Mouse (Mus musculus) limb, embryonic 14.5 days (tissue): ENCODE results near the gene Slc13a5. TPM values are rescaled to one million over a fixed set of nuclear protein-coding genes. Genes with fewer than 3 reads are reported as not detected.

ENCODE experiments used
- ATAC-seq: fragments of 200-750 bp; cut with Nextera tagmentation; 2 replicates; pipeline ENCODE4 v1.8.0; 2017; ENCODE audit warnings: low read depth, moderate number of reproducible peaks, moderate TSS enrichment; ENCODE audit not compliant: low FRiP score
- DNase-seq: peaks from one replicate; pipeline ENCODE4 v3.0.0-alpha.2; 2015; ENCODE audit warnings: low spot score
- H3K27ac ChIP-seq: fragments of 300-500 bp; sonication (generic); replicated peaks from 2 replicates; pipeline ENCODE4 v1.5.1; 2014; ENCODE audit warnings: low read depth, mild to moderate bottlenecking, low read length, moderate library complexity, mixed read lengths
- H3K27me3 ChIP-seq: fragments of 300-500 bp; sonication (generic); 2 replicates; pipeline ENCODE4 v1.6.1; 2014; ENCODE audit warnings: low read length, mixed read lengths; ENCODE audit not compliant: control insufficient read depth, insufficient read depth
- H3K36me3 ChIP-seq: fragments of 300-500 bp; sonication (generic); 2 replicates; pipeline ENCODE4 v1.6.1; 2014; ENCODE audit warnings: mild to moderate bottlenecking, low read length, moderate library complexity, mixed read lengths; ENCODE audit not compliant: control insufficient read depth, insufficient read depth
- H3K4me1 ChIP-seq: fragments of 300-500 bp; sonication (generic); 2 replicates; pipeline ENCODE4 v1.6.1; 2014; ENCODE audit warnings: antibody characterized with exemption, low read length, mixed read lengths; ENCODE audit not compliant: control insufficient read depth, insufficient read depth
- H3K4me2 ChIP-seq: fragments of 300-500 bp; sonication (generic); replicated peaks from 2 replicates; pipeline ENCODE4 v1.6.1; 2014; ENCODE audit warnings: low read depth, mild to moderate bottlenecking, low read length, moderate library complexity; ENCODE audit not compliant: severe bottlenecking
- H3K4me3 ChIP-seq: fragments of 300-500 bp; sonication (generic); replicated peaks from 2 replicates; pipeline ENCODE4 v1.5.1; 2014; ENCODE audit warnings: low read length
- H3K9ac ChIP-seq: fragments of 300-500 bp; sonication (generic); 2 replicates; pipeline ENCODE4 v1.6.1; 2014; ENCODE audit warnings: mild to moderate bottlenecking, low read depth, low read length, moderate library complexity; ENCODE audit not compliant: severe bottlenecking
- H3K9me3 ChIP-seq: fragments of 300-500 bp; sonication (generic); 2 replicates; pipeline ENCODE4 v1.6.1; 2016; ENCODE audit warnings: low read length; ENCODE audit not compliant: control insufficient read depth
- POLR2A ChIP-seq: fragments of 200-500 bp; IDR thresholded peaks from 2 replicates; pipeline ENCODE4 v1.8.0; 2012; ENCODE audit warnings: inconsistent platforms, mild to moderate bottlenecking, moderate library complexity, borderline replicate concordance; ENCODE audit not compliant: insufficient read depth, insufficient read length; ENCODE audit errors: extremely low read depth
- WGBS: fragments of 180-500 bp; shearing (Covaris S2); extraction: QIAGEN DNeasy Blood & Tissue Kit; methylation state at CpG from one replicate; pipeline ENCODE4 v1.1.7; 2014; 5-methylcytosine and 5-hydroxymethylcytosine counted together
- polyA plus RNA-seq, 2 experiments: library from polyadenylated mRNA; depleted of rRNA in 1 of 2; stranded (reverse) in 1 of 2; unstranded in 1 of 2; fragments of >200 nt; fragmentation: Nextera tagmentation in 1 of 2; extraction: Ambion mirVana in 1 of 2; gene quantifications; 2 replicates each; pipeline versions ENCODE4 v1.2.1 to v1.2.3; 2012 to 2014

The Slc13a5 gene
- polyA plus RNA-seq, 2 experiments = 3.0 to 5.6 TPM

GRCm38 (mm10) chr11:72281143-72281851 is 14.3 kb upstream of the Slc13a5 start:
- Histone ChIP-seq H3K4me3 (no peak overlapping the region), H3K9ac (no peak overlapping the region), H3K27me3 (no peaks in the 10 kb centered on the region), H3K9me3 (no peaks in the 10 kb centered on the region), H3K27ac (no peak overlapping the region), H3K36me3 (no peaks in the 10 kb centered on the region), H3K4me2 (no peak overlapping the region), H3K4me1 (no peaks in the 10 kb centered on the region)
- no peak for TF ChIP-seq POLR2A
- WGBS = 84% methylated on average over 5 of the region's 5 CpGs
- DNase-seq (no peak), ATAC-seq (no peak)

- no peaks in the 10 kb centered on the region for H3K9me3 ChIP-seq
- no peak overlapping the region for H3K27ac ChIP-seq
- no peak overlapping the region for H3K9ac ChIP-seq
- H3K4me2 ChIP-seq = no peak overlapping the region
- H3K36me3 ChIP-seq = no peaks in the 10 kb centered on the region
- H3K4me3 ChIP-seq = no peak overlapping the region
- H3K27me3 ChIP-seq = no peaks in the 10 kb centered on the region
- H3K4me1 ChIP-seq = no peaks in the 10 kb centered on the region
- 56% methylated on average over 3 of the region's 3 CpGs for WGBS
- DNase-seq = no peak
- TF ChIP-seq POLR2A = no peak
- ATAC-seq = no peak
Measured at GRCm38 (mm10) chr11:72273341-72273740, 6.3 kb upstream of the Slc13a5 start.

DNA sequence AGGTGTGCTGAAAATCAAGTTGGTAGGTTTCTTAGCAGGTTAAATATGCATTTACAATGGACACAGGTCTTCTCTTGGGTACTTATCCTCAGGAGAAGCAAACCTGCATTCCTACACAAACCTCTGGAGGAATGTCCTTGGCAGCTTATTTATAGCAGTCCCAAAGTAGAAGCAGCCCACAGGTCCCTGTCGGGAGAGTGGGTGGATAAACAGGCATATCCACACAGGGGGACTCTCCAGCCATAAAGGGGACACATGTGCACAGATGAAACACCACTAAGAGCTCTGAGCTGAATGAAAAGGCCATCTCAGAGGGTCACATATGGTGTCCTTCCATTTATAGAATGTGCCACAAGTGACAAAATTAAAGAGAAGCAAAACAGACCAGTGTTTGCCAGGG is 4.7 kb upstream of the Slc13a5 start:
- Histone ChIP-seq H3K27me3 (peaks cover 4% of the 10 kb centered on the region; the same call in 1 of the 2 replicates), H3K4me3 (no peak overlapping the region), H3K9ac (no peak overlapping the region), H3K27ac (no peak overlapping the region), H3K4me1 (peaks cover under 1% of the 10 kb centered on the region; the same call in 1 of the 2 replicates), H3K36me3 (no peaks in the 10 kb centered on the region), H3K4me2 (no peak overlapping the region), H3K9me3 (no peaks in the 10 kb centered on the region)
- 52% methylated on average over 1 of the region's 1 CpGs for WGBS
- DNase-seq (no peak), ATAC-seq (no peak)
- TF ChIP-seq POLR2A = no peak

- peak; percentile 74; the same call in 1 of the 2 replicates for ATAC-seq
Measured at GRCm38 (mm10) chr11:72266207-72266959, 639 bp downstream of the Slc13a5 start.

DNA sequence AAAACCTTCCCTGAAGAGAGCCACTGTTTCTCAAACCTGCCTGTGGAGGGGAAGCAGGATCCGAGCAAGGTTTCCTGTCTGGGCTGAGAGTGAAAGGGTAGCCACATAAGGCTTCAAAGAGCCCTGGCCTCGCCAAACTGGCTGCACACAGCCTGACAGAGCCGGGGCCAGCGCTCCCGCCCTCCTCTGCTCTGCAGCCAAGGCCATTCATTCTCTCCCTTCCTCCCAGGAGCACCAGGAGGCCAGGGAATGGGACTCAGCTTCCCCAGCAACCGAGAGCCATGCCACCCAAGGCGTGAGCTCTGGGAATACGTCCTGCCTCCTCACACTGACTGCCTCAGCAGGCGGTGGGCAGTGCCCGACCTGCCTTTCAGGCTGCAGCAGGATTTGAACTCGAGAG is 1.5 kb downstream of the Slc13a5 start:
- H3K27me3 ChIP-seq = peaks cover 27% of the 10 kb centered on the region
- no peak for TF ChIP-seq POLR2A
- DNase-seq (no peak), ATAC-seq (no peak)
- H3K9ac ChIP-seq = no peak overlapping the region
- H3K36me3 ChIP-seq = no peaks in the 10 kb centered on the region
- H3K9me3 ChIP-seq = no peaks in the 10 kb centered on the region
- H3K27ac ChIP-seq = no peak overlapping the region
- H3K4me3 ChIP-seq = no peak overlapping the region
- 4% methylated on average over 11 of the region's 11 CpGs for WGBS
- H3K4me1 ChIP-seq = peaks cover 4% of the 10 kb centered on the region; the same call in 1 of the 2 replicates
- H3K4me2 ChIP-seq = no peak overlapping the region

More at GRCm38 (mm10) chr11:72266207-72266959, 639 bp downstream of the Slc13a5 start:
- peaks cover 4% of the 10 kb centered on the region; the same call in 1 of the 2 replicates for H3K4me1 ChIP-seq
- no peak for TF ChIP-seq POLR2A
- peak overlapping the region; percentile 66 for H3K4me2 ChIP-seq
- H3K9ac ChIP-seq = peak overlapping the region; percentile 38
- peaks cover 27% of the 10 kb centered on the region for H3K27me3 ChIP-seq
- peak; percentile 62 for DNase-seq
- H3K4me3 ChIP-seq = peak overlapping the region; percentile 37
- H3K9me3 ChIP-seq = no peaks in the 10 kb centered on the region
- H3K36me3 ChIP-seq = no peaks in the 10 kb centered on the region
- WGBS = 2% methylated on average over 40 of the region's 46 CpGs
- no peak overlapping the region for H3K27ac ChIP-seq
